Mouse (Mus musculus): ENCODE data around the gene Lmod1. TPM values are rescaled to one million over a fixed set of nuclear protein-coding genes. Genes with fewer than 3 reads are reported as not detected.

Lmod1 gene
- polyA plus RNA-seq (2012; rRNA removed; ENCODE audit: low replicate concordance), result 6.0 and 14.6 TPM in 2 replicates

GRCm38 (mm10) chr1:135324571-135324970 is at the start of gene Lmod1:
Lmod1 (plus strand) TSS chr1:135324807.

GRCm38 (mm10) chr1:135283826-135284291 is 40.7 kb upstream of the Lmod1 start, which contains the start of gene Rnpep:
Rnpep (minus strand) TSS chr1:135284084.

GRCm38 (mm10) chr1:135313284-135314031 is 11.1 kb upstream of the Lmod1 start, which contains the start of gene Timm17a:
Timm17a (minus strand) TSS chr1:135313778.

GRCm38 (mm10) chr1:135374868-135375581 is 50.4 kb downstream of the Lmod1 start, which contains the start of gene Shisa4:
Shisa4 (minus strand) TSS chr1:135375237.

Other genes starting within 250 kb of the Lmod1 start
- 4.1 and 7.5 TPM in 2 replicates for gene Lgr6, start 219.5 kb upstream of the Lmod1 start, polyA plus RNA-seq (2012; rRNA removed; ENCODE audit: low replicate concordance)
- 19.9 and 35.9 TPM in 2 replicates for gene Ptpn7, start 192.1 kb upstream of the Lmod1 start, polyA plus RNA-seq (2012; rRNA removed; ENCODE audit: low replicate concordance)
- 57.8 and 68.0 TPM in 2 replicates for gene Arl8a, start 178.0 kb upstream of the Lmod1 start, polyA plus RNA-seq (2012; rRNA removed; ENCODE audit: low replicate concordance)
- gene Gpr37l1, start 157.1 kb upstream of the Lmod1 start, polyA plus RNA-seq (2012; rRNA removed; ENCODE audit: low replicate concordance), result 1.7 and 3.4 TPM in 2 replicates
- 12.2 and 13.0 TPM in 2 replicates for gene Elf3, start 66.2 kb upstream of the Lmod1 start, polyA plus RNA-seq (2012; rRNA removed; ENCODE audit: low replicate concordance)
- gene Rnpep, start 40.7 kb upstream of the Lmod1 start, polyA plus RNA-seq (2012; rRNA removed; ENCODE audit: low replicate concordance), result 30.6 and 39.7 TPM in 2 replicates
- 41.8 and 108 TPM in 2 replicates for gene Timm17a, start 11.0 kb upstream of the Lmod1 start, polyA plus RNA-seq (2012; rRNA removed; ENCODE audit: low replicate concordance)
- 16.4 and 81.4 TPM in 2 replicates for gene Shisa4, start 50.4 kb downstream of the Lmod1 start, polyA plus RNA-seq (2012; rRNA removed; ENCODE audit: low replicate concordance)
- gene Ipo9, start 105.7 kb downstream of the Lmod1 start, polyA plus RNA-seq (2012; rRNA removed; ENCODE audit: low replicate concordance), result 109 and 182 TPM in 2 replicates